Mouse (Mus musculus): Measurements from ENCODE around the gene Vmn1r28. TPM values are rescaled to one million over a fixed set of nuclear protein-coding genes. Genes with fewer than 3 reads are reported as not detected.
"Not testable (repeated sequence)": the region's sequence is repeated elsewhere in the genome, so short reads cannot be mapped to it uniquely, and the experiment has no call there.

The Vmn1r28 gene
- not detected in 2 replicates for total RNA-seq (2014; fragmentation: Nextera tagmentation)
- total RNA-seq (2017), result not detected in 2 replicates

- ATAC-seq (replicated peaks; ENCODE audit: poor library complexity, severe bottlenecking), result no peak
Observed at GRCm38 (mm10) chr6:58261737-58262136, at the start of gene Vmn1r28. Gene Vmn1r28, plus strand, starts transcription at chr6:58262037.

GRCm38 (mm10) chr6:58216119-58216518, 45.7 kb upstream of the Vmn1r28 start:
- ATAC-seq (replicated peaks; ENCODE audit: poor library complexity, severe bottlenecking), result no peak

- ATAC-seq (replicated peaks; ENCODE audit: poor library complexity, severe bottlenecking), result no peak
Observed at GRCm38 (mm10) chr6:58218721-58219120, 43.1 kb upstream of the Vmn1r28 start, which contains the start of gene Vmn1r27. Gene Vmn1r27, minus strand, starts transcription at chr6:58218821.

- not testable (repeated sequence) for ATAC-seq (replicated peaks; ENCODE audit: poor library complexity, severe bottlenecking)
Observed at GRCm38 (mm10) chr6:58279661-58280060, 17.8 kb downstream of the Vmn1r28 start.

- ATAC-seq (replicated peaks; ENCODE audit: poor library complexity, severe bottlenecking), result no peak
Observed at GRCm38 (mm10) chr6:58292201-58292600, 30.4 kb downstream of the Vmn1r28 start.

- not testable (repeated sequence) for ATAC-seq (replicated peaks; ENCODE audit: poor library complexity, severe bottlenecking)
Observed at GRCm38 (mm10) chr6:58298511-58298910, 36.7 kb downstream of the Vmn1r28 start.

DNA sequence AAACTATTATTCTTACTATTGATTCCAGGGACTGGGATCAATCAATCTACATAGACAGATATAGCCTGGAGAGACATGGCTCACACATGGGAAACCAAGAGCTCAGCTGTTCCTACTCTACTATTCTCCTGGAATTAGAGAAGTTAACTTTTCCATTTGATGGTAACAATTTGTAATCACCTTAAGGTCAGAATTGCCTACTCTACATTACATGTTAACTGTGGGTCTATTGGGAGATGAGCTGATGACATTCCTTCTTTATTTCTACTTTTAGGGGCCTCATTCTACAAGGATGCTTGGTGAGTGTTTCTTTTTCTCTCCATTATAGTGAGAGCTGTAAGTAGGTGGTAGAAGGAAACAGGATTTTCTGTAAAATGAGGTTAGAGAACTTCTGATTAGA, 39.4 kb downstream of the Vmn1r28 start, which contains the start of gene Vmn1r29:
TSS of gene Vmn1r29 (plus strand) at position 301 of the 400 bp plus-strand sequence.
- no peak for ATAC-seq (replicated peaks; ENCODE audit: poor library complexity, severe bottlenecking)

Other genes with a start within 250 kb of the Vmn1r28 start
- gene Vmn1r26, start 246.9 kb upstream of the Vmn1r28 start, total RNA-seq (2014; fragmentation: Nextera tagmentation), result not detected in 2 replicates
- not detected in 2 replicates for gene Vmn1r26, start 246.9 kb upstream of the Vmn1r28 start, total RNA-seq (2017)
- not detected in 2 replicates for gene Vmn1r27, start 43.2 kb upstream of the Vmn1r28 start, total RNA-seq (2014; fragmentation: Nextera tagmentation)
- gene Vmn1r27, start 43.2 kb upstream of the Vmn1r28 start, total RNA-seq (2017), result not detected in 2 replicates
- gene Vmn1r29, start 39.5 kb downstream of the Vmn1r28 start, total RNA-seq (2014; fragmentation: Nextera tagmentation), result not detected in 2 replicates
- gene Vmn1r29, start 39.5 kb downstream of the Vmn1r28 start, total RNA-seq (2017), result not detected in 2 replicates
- gene Vmn1r30, start 181.3 kb downstream of the Vmn1r28 start, total RNA-seq (2014; fragmentation: Nextera tagmentation), result not detected in 2 replicates
- gene Vmn1r30, start 181.3 kb downstream of the Vmn1r28 start, total RNA-seq (2017), result not detected in 2 replicates
- not detected in 2 replicates for gene Vmn1r31, start 213.3 kb downstream of the Vmn1r28 start, total RNA-seq (2014; fragmentation: Nextera tagmentation)
- gene Vmn1r31, start 213.3 kb downstream of the Vmn1r28 start, total RNA-seq (2017), result not detected in 2 replicates

Data from granulocyte monocyte progenitor cell, adult 5-6 weeks (primary cell).